Mouse (Mus musculus) cortical plate, adult 2 months (tissue): ENCODE data around the gene Hsd17b1. TPM values are rescaled to one million over a fixed set of nuclear protein-coding genes. Genes with fewer than 3 reads are reported as not detected.

ENCODE experiments used
- H3K27ac ChIP-seq: fragments of 200-500 bp; 2 replicates; pipeline ENCODE4 v1.5.1; 2012; ENCODE audit warnings: low read length, control low read depth, inconsistent platforms; ENCODE audit not compliant: insufficient read depth
- H3K4me1 ChIP-seq: fragments of 200-500 bp; 2 replicates; pipeline ENCODE4 v1.6.1; 2011; ENCODE audit warnings: low read length; ENCODE audit not compliant: control insufficient read depth, insufficient read depth
- H3K4me3 ChIP-seq: fragments of 200-500 bp; 2 replicates; pipeline ENCODE4 v1.5.1; 2011; ENCODE audit warnings: mild to moderate bottlenecking, low read length, control low read depth; ENCODE audit not compliant: insufficient read depth
- CTCF ChIP-seq: fragments of 200-500 bp; IDR thresholded peaks from 2 replicates; pipeline ENCODE4 v1.5.1; 2011; ENCODE audit warnings: mild to moderate bottlenecking, control low read depth, low read length; ENCODE audit not compliant: insufficient read depth; ENCODE audit errors: extremely low read depth
- POLR2A ChIP-seq: fragments of 200-500 bp; IDR thresholded peaks from 2 replicates; pipeline ENCODE4 v1.6.1; 2011; ENCODE audit warnings: mild to moderate bottlenecking, low read length, control low read depth; ENCODE audit not compliant: insufficient read depth; ENCODE audit errors: extremely low read depth
- polyA plus RNA-seq: library from polyadenylated mRNA; depleted of rRNA; stranded (reverse); fragments of >200 nt; gene quantifications from 2 replicates; pipeline ENCODE4 v1.2.3, GENCODE M21; 2012

The Hsd17b1 gene
- polyA plus RNA-seq, 1 experiment = 0.42 TPM

DNA sequence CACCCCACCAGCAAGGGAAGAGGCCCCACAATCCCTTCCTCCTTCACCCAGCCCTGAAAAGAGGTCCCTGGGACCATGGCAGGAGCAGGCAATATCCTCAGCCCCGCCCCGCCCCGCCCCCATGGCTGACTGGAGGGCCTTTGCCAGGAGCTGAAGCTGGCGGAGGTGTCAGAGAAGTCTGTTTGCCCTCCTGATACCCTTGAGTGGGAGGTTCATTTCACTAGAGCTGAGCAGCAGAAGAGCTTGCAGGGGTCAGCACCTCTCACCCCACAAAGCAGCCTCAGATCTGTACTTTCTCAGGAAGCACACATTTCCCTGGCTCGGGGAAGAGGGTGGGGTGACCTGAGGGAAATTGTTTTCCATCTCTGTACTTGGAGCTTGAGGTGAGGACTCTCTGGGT, 19.5 kb upstream of the Hsd17b1 start:
- H3K4me1 ChIP-seq = peaks cover 8% of the 10 kb centered on the region; the same call in 1 of the 2 replicates
- H3K4me3 ChIP-seq = no peak overlapping the region
- TF ChIP-seq CTCF (no peak), POLR2A (no peak)
- peak overlapping the region; percentile 35; the same call in 1 of the 2 replicates for H3K27ac ChIP-seq

DNA sequence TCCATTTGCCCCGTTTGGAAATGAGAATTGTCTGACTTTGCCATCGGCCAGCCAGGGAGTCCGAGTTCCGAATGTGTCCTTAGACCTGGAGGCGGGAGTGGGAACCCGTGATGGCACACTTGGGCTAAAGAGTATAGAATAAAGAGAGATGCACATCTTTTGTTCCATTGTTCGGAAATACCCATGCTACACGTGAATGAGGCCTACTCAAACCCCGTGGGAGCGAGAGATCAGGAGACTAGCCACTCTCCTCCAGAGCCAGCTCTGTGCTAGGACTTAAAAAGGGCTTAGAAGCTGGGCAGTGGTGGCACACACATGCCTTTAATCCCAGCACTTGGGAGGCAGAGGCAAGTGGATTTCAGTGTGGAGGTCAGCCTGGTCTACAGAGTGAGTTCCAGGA, 18.7 kb upstream of the Hsd17b1 start:
- no peak for TF ChIP-seq CTCF
- no peak for TF ChIP-seq POLR2A
- peaks cover 8% of the 10 kb centered on the region; the same call in 1 of the 2 replicates for H3K4me1 ChIP-seq
- peak overlapping the region; percentile 6 for H3K27ac ChIP-seq
- H3K4me3 ChIP-seq = no peak overlapping the region

DNA sequence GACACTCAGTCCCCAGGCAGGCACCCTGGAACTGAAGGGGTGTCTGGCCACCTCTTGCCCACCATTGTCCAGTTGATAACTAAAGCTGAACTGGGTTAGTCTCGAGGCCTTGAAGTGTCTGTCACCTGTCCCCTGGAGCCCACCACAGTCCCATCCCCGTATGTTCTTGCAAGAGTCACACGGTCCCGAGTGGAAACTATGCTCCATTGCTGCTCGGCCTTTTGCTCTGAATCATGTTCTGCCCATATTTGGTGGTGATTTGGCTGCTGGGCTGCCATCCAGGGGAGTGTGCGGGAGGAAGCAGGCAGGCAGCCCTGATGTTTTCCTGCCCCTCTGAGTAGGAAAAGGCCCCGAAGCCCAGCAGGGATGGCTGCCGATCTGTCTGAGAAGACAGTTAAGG, 18.1 kb upstream of the Hsd17b1 start:
- Histone ChIP-seq H3K4me1 (peaks cover 8% of the 10 kb centered on the region; the same call in 1 of the 2 replicates), H3K4me3 (no peak overlapping the region), H3K27ac (peak overlapping the region; percentile 61)
- TF ChIP-seq POLR2A = no peak
- TF ChIP-seq CTCF = no peak

DNA sequence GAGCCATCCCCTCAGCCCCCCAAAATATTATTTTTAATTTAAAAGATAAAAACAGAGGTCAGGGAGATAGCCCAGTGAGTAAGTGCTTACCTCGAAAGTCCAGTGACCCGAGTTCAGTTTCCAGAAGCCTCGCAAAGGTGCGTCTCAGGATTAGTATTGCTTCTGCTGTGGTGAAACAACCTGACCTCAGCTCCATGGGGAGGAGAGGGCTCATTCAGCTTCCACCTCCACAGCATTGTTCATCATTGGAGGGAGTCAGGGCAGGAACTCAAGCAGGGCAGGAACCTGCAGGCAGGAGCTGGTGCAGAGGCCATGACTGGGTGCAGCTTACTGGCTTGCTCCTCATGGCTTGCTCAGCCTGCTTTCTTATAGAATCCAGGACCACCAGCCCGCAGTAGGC, 17.2 kb upstream of the Hsd17b1 start:
- Histone ChIP-seq H3K4me3 (no peak overlapping the region), H3K27ac (no peak overlapping the region), H3K4me1 (peaks cover 8% of the 10 kb centered on the region; the same call in 1 of the 2 replicates)
- TF ChIP-seq CTCF (no peak), POLR2A (no peak)

DNA sequence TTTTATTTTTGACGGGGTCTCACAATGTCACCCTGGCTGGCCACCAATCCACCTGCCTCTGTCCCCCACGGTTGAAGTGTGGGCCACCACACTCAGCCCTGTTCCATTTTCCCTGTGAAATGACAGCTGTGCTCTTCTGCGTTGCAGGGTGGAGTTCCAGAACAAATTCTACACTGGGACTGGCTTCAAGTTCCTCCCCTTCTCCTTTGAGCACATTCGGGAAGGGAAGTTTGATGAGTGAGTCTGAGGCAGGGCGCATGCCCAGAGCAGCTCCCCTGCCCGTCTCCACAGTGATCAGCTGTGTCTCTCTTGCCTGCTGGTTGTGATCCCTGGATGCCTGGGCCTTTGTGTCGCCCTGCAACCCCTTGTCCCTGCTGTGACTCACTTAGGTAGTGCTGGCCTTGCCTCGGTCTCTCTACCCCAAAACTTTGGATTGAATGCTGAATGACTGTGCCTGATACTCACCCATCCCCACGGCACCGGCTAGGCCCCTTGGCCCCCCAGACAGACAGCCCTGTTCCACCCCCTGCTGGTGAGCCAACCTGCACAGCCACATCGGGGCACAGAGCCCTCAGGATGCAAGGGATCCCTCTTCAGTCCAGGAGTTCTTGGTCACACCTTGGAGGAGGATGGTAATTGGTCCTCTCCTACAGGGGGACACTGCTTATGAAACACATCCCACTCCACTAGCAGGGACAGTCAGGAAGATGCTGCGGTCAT, 15.9 kb upstream of the Hsd17b1 start:
- no peak overlapping the region for H3K4me3 ChIP-seq
- peak overlapping the region; percentile 12; the same call in 1 of the 2 replicates for H3K27ac ChIP-seq
- no peak for TF ChIP-seq CTCF
- no peak for TF ChIP-seq POLR2A
- peaks cover 8% of the 10 kb centered on the region; the same call in 1 of the 2 replicates for H3K4me1 ChIP-seq

DNA sequence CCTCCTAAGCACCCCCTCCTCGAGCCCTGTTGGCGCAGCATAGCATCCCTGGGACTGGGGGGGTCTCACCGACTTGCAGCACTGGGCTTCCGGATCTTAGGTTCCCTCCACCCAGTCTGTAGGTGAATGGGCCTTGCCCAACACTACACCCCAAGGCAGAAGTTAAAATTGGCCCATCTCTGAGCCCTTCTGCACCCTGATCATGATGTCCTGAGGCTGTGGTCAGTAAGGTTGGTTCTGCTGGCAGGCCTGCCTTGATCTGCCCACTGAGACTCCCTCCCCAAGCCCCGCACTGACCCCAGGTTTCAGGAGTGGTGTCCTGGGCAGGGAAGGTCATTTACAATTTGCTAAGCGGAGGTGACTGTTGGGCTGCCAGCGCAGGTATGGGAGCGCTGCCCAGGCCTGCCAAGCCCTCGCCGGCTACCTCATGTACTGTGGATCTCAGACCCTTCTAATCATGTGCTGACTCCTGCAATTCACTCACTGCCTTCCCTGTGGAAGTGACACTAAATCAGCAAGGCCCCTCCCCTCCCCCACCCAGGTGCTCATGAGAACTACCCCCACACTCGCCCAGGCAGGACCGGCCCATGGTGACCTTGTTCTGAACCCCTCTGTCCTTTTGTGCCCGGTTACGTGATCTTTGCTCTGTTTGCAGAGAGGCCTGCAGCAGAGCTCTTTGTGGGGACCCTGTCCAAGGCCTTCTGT, 15.1 kb upstream of the Hsd17b1 start:
- H3K27ac ChIP-seq = peak overlapping the region; percentile 66
- no peak overlapping the region for H3K4me3 ChIP-seq
- peaks cover 8% of the 10 kb centered on the region; the same call in 1 of the 2 replicates for H3K4me1 ChIP-seq
- no peak for TF ChIP-seq POLR2A
- TF ChIP-seq CTCF = no peak

DNA sequence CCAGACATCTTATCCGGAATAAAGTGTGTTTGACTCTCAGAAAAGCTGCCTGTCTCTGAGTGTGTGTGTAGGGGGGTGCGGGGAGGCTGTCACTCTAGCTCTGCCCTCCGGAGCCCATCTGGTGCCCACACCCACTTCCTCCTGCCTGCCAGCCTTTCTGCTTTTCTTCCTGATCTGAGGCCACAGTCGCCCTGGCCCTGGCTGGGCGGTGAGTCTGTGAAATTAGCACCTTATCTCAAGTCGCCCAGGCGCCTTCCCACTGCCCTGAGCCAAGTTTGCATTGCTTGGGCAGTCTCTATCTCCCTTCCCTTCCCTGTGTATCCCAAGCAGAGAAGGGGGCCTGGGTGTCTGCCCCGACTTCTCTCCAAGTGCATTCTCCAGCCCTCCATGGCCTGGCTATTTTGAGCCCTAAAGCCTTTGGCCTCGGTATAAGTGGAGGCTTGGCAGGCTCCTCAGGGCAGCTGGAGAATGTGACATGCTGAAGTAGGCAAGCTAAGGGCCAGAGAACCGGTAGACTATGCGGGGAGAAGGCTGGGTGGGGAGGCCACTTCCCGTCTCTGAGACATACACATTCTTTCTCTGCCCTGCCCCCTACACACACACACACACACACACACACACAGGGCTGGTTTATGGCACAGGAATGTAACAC, 14.4 kb upstream of the Hsd17b1 start:
- Histone ChIP-seq H3K4me3 (no peak overlapping the region), H3K4me1 (peaks cover 8% of the 10 kb centered on the region; the same call in 1 of the 2 replicates), H3K27ac (peak overlapping the region; percentile 66)
- TF ChIP-seq CTCF = no peak
- TF ChIP-seq POLR2A = 0 out of 2 replicates have a peak, but pooled peaks have one; percentile 33

DNA sequence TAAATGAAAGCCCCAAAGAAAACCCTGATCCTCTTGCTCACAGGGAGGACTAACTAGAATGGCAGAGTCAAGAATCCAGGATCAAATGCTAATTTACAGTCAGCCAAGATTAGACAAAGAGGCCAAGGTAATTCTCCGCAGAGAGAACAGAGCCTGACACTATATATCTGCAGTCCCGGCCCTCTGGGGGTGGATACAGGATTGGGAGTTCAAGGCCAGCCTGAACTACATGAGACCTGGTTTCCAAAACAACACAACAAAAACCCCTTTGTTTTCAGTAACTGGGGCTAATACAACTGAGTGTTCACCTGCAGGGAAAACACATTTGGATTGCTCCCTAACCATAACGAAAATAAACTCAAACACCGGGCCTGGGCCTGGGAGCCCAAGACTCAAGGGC, 13.7 kb upstream of the Hsd17b1 start:
- Histone ChIP-seq H3K4me3 (no peak overlapping the region), H3K27ac (0 out of 2 replicates have a peak overlapping the region, but pooled peaks have one; percentile 4), H3K4me1 (peaks cover 7% of the 10 kb centered on the region; the same call in 1 of the 2 replicates)
- no peak for TF ChIP-seq POLR2A

DNA sequence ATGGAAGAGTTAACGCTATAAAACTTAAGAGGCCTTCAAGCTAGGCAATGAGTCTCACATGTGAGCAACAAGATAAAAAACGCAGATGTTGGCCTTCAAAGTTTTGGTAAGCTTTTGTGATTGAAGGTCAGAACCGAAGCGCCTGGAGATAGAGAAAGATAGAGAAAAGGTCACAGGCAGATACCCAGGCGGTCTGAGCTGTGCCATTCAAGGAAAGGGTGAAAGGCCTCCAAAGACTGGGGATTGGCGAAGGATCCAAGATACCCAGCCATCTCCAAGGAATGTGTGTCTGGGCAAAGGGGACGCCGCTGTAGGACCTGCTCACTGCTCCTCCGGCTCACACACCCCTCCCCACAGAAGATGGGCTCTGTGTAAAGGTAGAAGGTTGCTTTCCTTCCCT, 13.2 kb upstream of the Hsd17b1 start:
- Histone ChIP-seq H3K4me3 (no peak overlapping the region), H3K27ac (no peak overlapping the region), H3K4me1 (peaks cover 7% of the 10 kb centered on the region; the same call in 1 of the 2 replicates)
- TF ChIP-seq POLR2A (no peak), CTCF (no peak)
